Mouse (Mus musculus): ENCODE data around the gene Ascc2.
A peak's percentile ranks its signal among the peaks of the same experiment; 100 is the strongest.

The Ascc2 gene

GRCm38 (mm10) chr11:4637534-4638234, at the start of gene Ascc2:
Ascc2 (plus strand) TSS chr11:4637747.
- peak; percentile 98 to 99 for DNase-seq

- DNase-seq, result no peak
These were observed 45.7 kb upstream of the Ascc2 start for GRCm38 (mm10) chr11:4591811-4592210.

DNA sequence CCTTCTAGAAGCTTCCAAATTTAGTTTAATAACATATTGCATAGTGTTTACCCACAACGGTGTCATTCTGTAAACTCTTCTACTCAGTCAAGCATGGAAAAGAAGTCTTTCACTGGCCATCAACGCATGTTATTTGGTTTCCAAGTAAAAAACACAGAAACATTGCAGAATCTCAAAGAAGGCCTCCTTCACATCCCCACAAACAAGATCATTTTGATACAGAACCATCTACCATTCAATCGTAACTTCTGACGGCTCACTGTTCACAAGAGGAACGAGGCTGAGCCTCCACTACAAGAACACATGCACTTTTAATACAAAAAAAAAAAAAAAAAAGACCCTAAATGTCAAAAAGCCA, 44.1 kb upstream of the Ascc2 start:
- DNase-seq, result no peak

GRCm38 (mm10) chr11:4593849-4594607, 43.5 kb upstream of the Ascc2 start:
- DNase-seq, result peak; percentile 53 to 78

DNA sequence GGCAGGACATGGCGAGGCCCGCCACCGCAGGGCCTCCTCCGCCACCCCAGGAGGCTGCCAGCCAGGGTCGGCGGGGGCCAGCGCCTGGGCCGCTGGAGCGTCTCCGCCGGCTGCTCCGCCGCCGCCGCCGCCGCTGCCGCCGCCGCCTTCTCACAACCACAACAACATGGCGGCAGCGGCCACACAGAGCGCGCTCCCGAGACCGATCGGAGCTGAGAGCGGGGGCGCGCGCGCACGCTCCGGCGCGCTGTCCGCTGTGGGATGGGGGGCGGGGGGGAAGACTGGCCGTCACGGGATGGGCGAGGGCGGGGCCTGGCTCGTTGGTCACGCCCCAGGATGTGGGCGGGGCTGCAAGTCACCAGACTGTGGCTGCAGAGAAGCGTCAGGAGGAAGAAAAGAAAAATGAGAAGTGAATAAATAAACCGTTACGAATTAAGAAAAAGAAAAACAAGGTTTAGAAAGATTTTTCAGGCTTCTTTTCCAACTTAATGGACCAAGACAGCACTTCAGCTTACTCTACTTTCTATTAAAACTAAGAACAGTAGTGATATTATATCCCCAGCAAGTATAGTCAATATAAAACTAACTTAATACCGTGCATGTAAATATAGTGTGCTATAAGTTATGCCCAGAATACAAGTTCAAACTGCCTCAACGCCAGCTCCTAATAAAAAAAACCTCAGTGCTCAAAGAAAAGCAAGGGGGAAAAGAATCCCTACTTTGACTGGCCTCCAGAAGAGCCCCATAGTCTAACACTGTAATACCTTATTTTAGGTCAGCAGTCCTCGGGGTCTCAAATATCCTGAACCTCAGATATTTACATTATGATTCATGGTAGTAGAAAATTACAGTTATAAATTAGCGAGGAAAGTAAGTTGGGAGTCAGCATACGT, 42.7 kb upstream of the Ascc2 start, which contains the start of gene Mtmr3:
Mtmr3 (minus strand) TSS at position 256 of the 893 bp plus-strand sequence.
- peak; percentile 98 for DNase-seq

DNA sequence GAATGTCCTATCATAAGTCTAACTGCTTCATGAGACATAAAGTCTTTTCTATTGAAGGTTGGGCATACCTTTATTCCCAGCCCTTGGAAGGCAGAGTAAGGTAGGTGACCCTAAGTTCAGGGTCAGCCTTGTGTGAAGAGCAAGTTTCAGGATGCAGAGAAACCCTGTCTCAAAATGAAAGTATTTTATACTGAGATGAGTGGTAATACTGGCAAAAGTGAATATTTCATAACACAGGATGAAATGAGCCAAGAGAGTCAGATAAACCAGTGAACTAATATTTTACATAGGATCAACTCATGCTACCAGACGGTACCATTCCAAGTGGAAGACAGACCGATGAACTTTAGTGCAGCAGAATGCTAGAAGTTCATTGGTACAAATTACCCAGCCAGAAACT, 39.1 kb upstream of the Ascc2 start:
- DNase-seq, result no peak

DNA sequence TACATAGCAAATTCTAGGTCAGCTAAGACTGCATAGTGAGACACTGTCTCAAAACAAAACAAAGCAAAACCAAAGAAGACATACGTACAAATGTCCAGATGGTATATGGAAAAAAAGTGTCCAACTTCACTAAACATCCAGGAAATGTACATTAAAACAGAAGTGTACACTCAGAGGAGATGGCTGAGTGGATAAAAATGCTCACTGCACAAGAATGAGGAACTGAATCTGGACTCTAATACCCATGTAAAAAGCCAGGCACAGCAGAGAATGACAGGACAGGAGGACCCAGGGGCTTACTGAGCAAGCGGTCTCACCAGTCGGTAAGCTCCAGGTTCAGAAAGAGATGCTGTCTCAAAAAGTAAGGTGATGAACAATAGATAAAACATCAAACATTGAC, 37.6 kb upstream of the Ascc2 start:
- no peak for DNase-seq

GRCm38 (mm10) chr11:4601890-4602289, 35.7 kb upstream of the Ascc2 start:
- DNase-seq, result no peak

GRCm38 (mm10) chr11:4602691-4603441, 34.7 kb upstream of the Ascc2 start:
- DNase-seq, result peak; percentile 53 to 70

- peak; percentile 34 to 70 for DNase-seq
These were observed 33.1 kb upstream of the Ascc2 start for GRCm38 (mm10) chr11:4604441-4604840.

DNA sequence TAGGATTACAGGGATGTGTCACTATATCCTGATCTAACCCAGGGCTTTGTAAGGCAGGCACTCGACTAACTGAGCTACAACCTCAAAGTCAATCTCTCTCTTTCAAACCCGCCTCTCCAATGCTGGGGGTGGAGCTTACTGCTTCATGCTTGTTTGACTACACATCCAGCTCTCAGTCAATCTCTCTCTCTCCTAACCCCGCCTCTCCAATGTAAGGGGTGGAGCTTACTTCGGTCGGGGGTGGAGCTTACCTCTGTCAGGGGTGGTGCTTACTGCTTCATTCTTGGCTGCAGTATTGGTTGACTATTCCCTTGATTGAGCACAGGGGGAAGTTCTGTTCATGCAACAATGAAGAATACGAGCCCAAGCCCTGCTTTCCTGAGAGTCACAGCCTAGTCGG, 32.1 kb upstream of the Ascc2 start:
- peak; percentile 30 to 40 for DNase-seq

DNA sequence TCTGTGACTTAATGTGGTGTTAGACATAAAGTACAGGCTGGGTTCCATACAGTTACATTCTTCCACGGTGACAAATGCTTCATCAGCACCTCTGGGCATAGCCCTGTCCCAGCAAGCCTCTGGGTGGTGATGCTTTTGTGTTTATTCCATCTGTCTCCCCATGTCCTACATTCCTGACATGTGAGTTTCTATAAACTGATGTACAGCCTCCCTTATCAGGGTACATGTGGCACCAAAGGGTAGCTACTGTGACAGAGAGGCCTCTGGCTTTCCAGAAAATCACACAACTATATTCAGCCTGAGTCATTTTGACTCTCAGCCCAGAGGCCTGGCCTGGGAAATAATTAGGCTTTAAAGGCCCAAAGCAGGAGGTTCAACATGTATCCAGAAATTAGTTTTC, 31.0 kb upstream of the Ascc2 start:
- DNase-seq, result no peak

DNA sequence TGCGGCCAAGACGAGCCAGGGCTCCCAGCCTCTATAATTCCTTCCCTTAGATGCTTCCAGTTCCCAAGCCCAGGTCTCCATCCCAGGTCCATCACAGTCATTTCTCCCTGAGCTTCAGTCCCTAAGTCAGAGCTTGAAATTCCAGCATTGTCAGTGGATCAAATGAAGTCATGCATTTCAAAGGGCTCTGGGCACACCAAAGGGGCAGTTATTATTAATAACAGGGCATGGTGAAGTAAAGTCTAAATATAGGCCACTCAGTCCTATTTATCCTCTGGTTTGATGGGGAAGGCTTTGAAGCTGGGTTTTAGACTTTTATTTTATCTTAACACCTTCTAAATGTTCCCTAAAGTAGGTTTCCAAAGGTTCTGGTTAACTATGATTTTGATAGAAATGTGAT, 25.6 kb upstream of the Ascc2 start:
- no peak for DNase-seq

GRCm38 (mm10) chr11:4620017-4620485, 17.5 kb upstream of the Ascc2 start, which contains the start of gene Gm11032:
Gm11032 (plus strand) TSS chr11:4620067.
- DNase-seq, result no peak

DNA sequence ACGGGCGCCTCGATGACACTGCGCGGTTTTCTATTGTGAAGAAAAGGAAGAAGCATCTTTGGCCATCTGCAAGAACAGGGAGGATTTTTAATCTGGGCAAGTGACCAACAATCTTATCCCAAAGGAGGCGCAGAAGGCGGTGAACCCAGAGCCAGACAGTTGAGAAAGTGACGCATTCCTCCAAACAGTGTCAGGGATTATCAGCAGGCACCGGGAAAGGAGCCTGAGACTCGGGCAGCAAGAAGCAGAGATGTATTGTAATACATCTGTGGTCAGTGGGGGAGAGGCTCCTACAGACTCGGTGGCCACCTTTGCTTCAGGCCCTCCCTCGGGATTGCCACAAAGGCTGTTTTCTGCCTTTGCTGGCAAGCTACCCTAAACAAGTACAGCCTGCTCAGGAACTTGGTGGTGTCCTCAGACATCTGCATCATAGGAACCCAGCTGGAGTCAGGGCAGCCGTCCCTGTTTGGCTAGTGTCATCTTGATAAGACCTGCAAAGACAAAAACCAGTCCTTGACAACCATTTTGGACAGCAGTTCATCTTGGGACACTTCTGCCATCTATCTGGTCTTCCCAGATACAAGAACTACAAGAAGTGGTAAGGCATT, 16.9 kb upstream of the Ascc2 start:
- no peak for DNase-seq

DNA sequence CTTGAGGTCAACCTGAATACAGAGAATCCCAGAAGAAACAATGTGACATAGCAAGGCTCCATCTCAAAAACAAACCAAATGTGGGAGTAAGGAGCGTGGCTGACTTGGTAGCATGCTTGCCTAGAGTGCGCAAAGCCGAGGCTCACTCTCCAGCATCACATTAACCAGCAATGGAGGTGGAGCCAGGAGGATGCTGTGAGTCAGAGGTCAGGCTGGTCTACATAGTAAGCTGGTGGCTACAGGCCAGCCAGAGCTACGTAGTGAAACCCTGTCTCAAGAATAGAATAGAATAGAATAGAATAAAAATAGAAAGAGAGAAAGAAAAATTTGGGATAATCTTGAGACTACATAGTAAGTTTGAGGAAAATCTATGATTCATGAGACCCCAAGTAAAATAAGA, 15.7 kb upstream of the Ascc2 start:
- DNase-seq, result peak in 1 of 2 experiments; percentile 30

DNA sequence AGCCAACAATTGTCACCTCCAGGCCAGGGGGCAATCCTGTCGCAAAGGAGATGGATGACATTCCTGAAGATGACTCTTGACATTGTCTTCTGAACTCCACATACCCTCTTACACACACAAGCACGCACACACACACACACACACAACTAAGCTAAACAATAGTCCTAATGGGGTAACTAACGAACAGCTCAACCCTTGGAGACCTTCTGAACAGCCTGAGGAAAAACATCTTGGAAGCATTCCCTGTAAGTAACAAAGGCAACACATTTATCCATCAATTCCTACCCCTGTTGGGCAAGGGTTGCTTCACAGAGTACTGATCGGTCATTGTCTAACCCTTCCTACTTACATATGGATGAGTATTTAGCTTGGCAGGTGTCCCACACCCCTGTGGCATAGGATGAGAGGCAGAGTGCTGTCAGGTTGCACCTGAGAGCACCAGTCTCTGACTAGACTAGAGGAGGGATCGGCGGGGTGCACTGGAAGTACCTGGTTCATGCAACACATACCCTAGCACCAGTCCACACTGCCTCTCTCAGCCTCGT, 15.0 kb upstream of the Ascc2 start:
- peak in 1 of 2 experiments; percentile 45 for DNase-seq

DNA sequence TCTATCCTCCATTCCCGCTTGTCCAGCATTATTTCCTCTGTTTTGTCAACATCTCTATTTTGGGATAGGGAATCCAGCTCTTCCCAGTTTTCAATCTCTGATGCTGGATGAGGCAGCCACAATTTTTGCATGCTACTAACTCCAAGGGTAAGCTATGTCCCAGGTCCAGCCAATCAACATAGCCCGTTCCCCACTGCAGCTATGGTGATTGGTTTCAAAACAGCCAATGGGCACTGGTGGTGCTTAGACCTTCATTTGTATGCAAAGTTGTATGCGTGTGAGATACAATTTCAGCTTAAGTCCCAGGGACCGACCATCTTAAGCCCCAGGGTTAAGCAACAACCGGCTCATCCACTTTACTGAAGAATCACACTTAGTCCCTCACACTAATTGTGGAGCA, 14.6 kb upstream of the Ascc2 start:
- DNase-seq, result no peak

DNA sequence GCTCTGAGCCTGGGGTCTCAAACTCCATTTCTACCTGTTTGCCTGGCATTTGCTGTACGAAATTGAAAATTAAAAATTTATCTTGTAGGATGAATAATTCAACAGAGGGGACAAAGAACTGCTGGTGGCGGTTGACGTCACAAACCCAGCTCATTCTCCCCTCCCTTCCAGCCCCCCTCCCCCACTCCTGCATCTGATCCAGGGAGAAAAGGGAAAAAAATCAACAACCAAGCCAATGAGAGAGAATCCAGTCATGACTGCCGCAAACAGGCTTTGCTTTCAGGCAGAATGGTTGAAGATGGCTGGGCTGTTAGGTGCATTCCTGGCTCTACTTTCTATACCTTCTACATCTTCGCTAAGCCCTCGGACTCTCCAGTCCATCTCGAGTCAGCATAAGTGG, 11.6 kb upstream of the Ascc2 start:
- no peak for DNase-seq

DNA sequence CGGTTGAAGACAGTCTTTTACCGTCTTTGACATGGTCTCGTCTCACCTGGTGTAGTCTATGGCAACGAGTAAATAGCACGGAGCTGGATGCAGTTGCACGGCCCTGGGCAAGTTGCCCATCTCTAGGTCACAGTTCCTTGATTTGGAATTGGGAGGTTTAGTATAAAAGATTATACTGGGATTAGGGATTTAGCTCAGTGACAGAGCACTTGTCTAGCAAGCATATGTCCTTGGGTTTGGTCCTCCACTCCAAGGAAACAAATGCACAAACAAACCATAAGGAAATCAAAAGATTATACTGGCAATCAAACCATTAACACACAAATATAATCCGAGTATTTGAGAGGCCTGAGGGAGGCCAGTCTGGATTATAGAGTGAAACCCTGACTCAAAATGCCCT, 9.9 kb upstream of the Ascc2 start:
- DNase-seq, result peak; percentile 46 to 47

- DNase-seq, result peak; percentile 55 to 82
These were observed 7.7 kb upstream of the Ascc2 start for GRCm38 (mm10) chr11:4629861-4630280.

DNA sequence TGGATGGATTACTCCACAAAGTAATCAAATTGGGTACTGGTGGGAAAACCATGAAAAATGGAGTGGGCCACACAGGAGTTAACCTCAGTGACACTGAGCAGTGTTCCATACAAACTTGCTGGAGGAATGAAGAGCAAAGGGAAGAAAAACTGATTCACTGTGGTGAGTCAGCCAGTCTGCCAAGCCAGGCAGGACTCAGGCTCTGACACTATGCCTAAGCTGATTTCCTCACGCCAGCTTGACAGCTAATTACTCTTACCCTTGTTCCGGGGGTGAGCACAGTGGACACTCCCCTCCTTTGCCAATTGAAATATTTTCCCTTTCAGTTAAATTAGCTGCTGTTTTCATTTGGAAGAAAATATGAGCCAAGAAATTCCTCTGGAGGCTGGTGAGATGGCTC, 4.1 kb upstream of the Ascc2 start:
- no peak for DNase-seq
